Mouse (Mus musculus) limb, embryonic 13.5 days (tissue): Measurements from ENCODE around the gene Exoc8. TPM values are rescaled to one million over a fixed set of nuclear protein-coding genes. Genes with fewer than 3 reads are reported as not detected.

Experiments used
- ATAC-seq: fragments of 200-750 bp; cut with Nextera tagmentation; 2 replicates; pipeline ENCODE4 v1.8.0; 2017; ENCODE audit warnings: low read depth, moderate number of reproducible peaks, moderate TSS enrichment; ENCODE audit not compliant: low FRiP score
- H3K27ac ChIP-seq: fragments of 300-500 bp; sonication (generic); 2 replicates; pipeline ENCODE4 v1.5.1; 2015; ENCODE audit warnings: inconsistent platforms, mild to moderate bottlenecking, moderate library complexity
- H3K27me3 ChIP-seq: fragments of 300-500 bp; sonication (generic); 2 replicates; pipeline ENCODE4 v1.6.1; 2015; ENCODE audit warnings: mild to moderate bottlenecking, inconsistent platforms
- H3K36me3 ChIP-seq: fragments of 300-500 bp; sonication (generic); 2 replicates; pipeline ENCODE4 v1.6.1; 2015; ENCODE audit warnings: inconsistent platforms, mild to moderate bottlenecking, moderate library complexity
- H3K4me1 ChIP-seq: fragments of 300-500 bp; sonication (generic); 2 replicates; pipeline ENCODE4 v1.6.1; 2015; ENCODE audit warnings: inconsistent platforms
- H3K4me2 ChIP-seq: fragments of 300-500 bp; sonication (generic); replicated peaks from 2 replicates; pipeline ENCODE4 v1.6.1; 2015; ENCODE audit warnings: inconsistent platforms, mild to moderate bottlenecking, moderate library complexity
- H3K4me3 ChIP-seq: fragments of 300-500 bp; sonication (generic); 2 replicates; pipeline ENCODE4 v1.5.1; 2015; ENCODE audit warnings: moderate library complexity, mild to moderate bottlenecking, inconsistent platforms
- H3K9ac ChIP-seq: fragments of 300-500 bp; sonication (generic); 2 replicates; pipeline ENCODE4 v1.6.1; 2015; ENCODE audit warnings: mild to moderate bottlenecking, inconsistent platforms
- H3K9me3 ChIP-seq: fragments of 300-500 bp; sonication (generic); 2 replicates; pipeline ENCODE4 v1.6.1; 2016; ENCODE audit warnings: inconsistent platforms
- WGBS: fragments of 180-500 bp; shearing (Covaris S2); methylation state at CpG from one replicate; pipeline ENCODE4 v1.1.7; 2015; 5-methylcytosine and 5-hydroxymethylcytosine counted together
- polyA plus RNA-seq: library from polyadenylated mRNA; unstranded; fragments of >200 nt; fragmentation: Nextera tagmentation; extraction: Ambion mirVana; gene quantifications from 2 replicates; pipeline ENCODE4 v1.2.1, GENCODE M21; 2015

Exoc8 gene
- 8.4 and 8.5 TPM in 2 replicates for polyA plus RNA-seq

DNA sequence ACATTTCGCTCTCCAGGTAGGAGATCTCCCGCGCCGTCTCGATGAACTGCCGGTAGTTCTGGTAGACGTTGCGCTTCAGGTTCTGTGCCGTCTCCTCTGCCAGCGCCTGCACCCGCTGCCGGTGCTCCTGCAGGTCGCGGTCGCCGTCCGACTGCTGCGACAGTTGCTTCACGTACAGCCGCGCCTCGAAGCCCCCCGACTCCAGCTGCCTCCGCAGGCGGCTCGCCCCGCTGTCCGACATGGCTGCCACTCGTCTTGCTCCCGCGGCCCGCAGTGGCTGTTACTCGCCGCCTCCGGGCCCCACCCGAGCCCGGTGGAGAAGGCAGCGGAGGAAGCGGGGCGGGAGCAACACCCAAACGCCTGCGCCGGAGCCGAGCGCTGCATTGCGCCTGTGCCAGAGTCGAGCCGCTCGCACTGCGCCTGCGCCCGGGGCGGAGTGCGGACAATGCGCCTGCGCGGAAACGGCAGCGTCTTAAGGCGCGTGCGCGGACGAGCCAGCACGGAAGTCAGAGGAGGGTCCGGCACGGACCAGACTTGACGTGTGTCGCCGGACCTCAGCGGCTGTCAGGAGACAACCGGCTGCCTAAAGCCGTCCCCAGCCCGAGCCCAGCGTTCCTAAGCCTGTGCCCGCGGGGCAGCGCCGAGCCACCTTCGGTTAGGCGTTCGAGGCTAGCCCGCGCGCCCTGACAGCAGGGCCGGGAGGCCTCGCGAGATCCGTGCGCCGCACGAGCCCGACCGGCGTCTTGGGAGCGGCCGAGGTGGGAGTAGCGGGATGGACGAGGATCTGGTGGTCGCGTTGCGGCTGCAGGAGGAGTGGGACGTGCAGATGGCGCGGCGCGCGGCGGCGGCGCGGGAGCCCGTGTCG, at the start of gene Exoc8, which contains the start of gene Sprtn:
Gene Exoc8 (minus strand): TSS at position 320 of the 865 bp plus-strand sequence.
Gene Sprtn (plus strand): TSS at position 501 of the 865 bp plus-strand sequence.
- H3K4me1 ChIP-seq, result peaks cover 22% of the 10 kb centered on the region
- peak within 1 kb of the TSS; percentile 69 for H3K27ac ChIP-seq
- ATAC-seq, result peak; percentile 86

GRCm38 (mm10) chr8:124944406-124944805, 46.9 kb upstream of the Exoc8 start:
- H3K27me3 ChIP-seq, result no peaks in the 10 kb centered on the region
- 55% methylated on average over 7 of the region's 7 CpGs for WGBS
- no peak for ATAC-seq
- H3K27ac ChIP-seq, result no peak overlapping the region
- no peak overlapping the region for H3K4me2 ChIP-seq
- H3K4me1 ChIP-seq, result peaks cover 30% of the 10 kb centered on the region
- H3K4me3 ChIP-seq, result no peak overlapping the region
- no peak overlapping the region for H3K9ac ChIP-seq
- H3K9me3 ChIP-seq, result no peaks in the 10 kb centered on the region
- H3K36me3 ChIP-seq, result peaks cover 24% of the 10 kb centered on the region

More for the DNA sequence above, at the start of gene Exoc8, which contains the start of gene Sprtn:
- Histone ChIP-seq H3K4me2 (peak within 1 kb of the TSS; percentile 98), H3K36me3 (peaks cover 57% of the 10 kb centered on the region), H3K27me3 (no peaks in the 10 kb centered on the region), H3K4me3 (peak within 1 kb of the TSS; percentile 97), H3K9me3 (no peaks in the 10 kb centered on the region), H3K9ac (peak within 1 kb of the TSS; percentile 92)
- under 1% methylated on average over 113 of the region's 114 CpGs for WGBS

DNA sequence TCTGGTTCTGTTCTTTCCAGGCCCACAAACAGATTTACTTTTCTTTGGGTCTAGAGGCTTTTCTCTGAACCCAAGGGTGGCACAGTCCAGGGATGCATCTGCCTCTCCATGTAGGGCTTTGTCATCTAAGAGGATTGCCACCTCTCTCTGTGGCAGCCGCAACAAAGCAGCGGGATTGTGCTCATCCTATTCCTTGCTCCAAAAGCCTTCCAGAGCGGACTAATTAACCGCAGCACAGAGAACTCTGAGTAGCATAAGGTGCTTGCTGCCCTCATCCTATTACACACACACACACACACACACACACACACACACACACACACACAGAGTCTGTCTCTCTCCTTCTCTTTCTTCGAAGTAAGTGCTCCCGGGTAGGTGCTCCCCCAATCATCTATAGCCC, 46.3 kb upstream of the Exoc8 start:
- Histone ChIP-seq H3K4me3 (no peak overlapping the region), H3K27me3 (no peaks in the 10 kb centered on the region), H3K36me3 (peaks cover 30% of the 10 kb centered on the region), H3K9ac (no peak overlapping the region), H3K4me2 (no peak overlapping the region), H3K4me1 (peaks cover 30% of the 10 kb centered on the region), H3K27ac (no peak overlapping the region), H3K9me3 (no peaks in the 10 kb centered on the region)
- no peak for ATAC-seq
- WGBS, result 91% methylated on average over 6 of the region's 6 CpGs

DNA sequence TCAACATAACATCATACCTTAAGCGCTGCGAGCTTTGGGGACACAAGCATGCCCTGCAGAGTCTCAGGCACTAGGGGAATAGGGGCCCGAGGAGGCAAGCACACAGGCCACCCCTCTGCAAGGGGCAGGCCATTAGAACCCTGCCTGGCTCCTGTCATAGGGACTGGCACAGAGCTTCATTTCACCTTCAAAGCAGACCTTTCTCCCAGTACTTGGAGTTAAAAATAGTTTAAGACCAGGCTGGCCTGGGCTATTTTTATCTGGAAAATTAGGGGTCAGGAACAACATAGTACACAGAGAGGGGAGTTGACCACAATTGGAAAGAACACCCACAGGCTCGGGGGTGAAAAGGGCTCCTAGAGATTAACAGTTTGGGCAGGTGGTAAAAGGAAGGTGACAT, 39.8 kb upstream of the Exoc8 start:
- no peak overlapping the region for H3K27ac ChIP-seq
- H3K9me3 ChIP-seq, result no peaks in the 10 kb centered on the region
- no peak for ATAC-seq
- H3K27me3 ChIP-seq, result no peaks in the 10 kb centered on the region
- H3K4me1 ChIP-seq, result no peaks in the 10 kb centered on the region
- H3K4me2 ChIP-seq, result no peak overlapping the region
- no peak overlapping the region for H3K9ac ChIP-seq
- WGBS, result 90% methylated on average over 4 of the region's 4 CpGs
- no peak overlapping the region for H3K4me3 ChIP-seq
- peaks cover 51% of the 10 kb centered on the region for H3K36me3 ChIP-seq

DNA sequence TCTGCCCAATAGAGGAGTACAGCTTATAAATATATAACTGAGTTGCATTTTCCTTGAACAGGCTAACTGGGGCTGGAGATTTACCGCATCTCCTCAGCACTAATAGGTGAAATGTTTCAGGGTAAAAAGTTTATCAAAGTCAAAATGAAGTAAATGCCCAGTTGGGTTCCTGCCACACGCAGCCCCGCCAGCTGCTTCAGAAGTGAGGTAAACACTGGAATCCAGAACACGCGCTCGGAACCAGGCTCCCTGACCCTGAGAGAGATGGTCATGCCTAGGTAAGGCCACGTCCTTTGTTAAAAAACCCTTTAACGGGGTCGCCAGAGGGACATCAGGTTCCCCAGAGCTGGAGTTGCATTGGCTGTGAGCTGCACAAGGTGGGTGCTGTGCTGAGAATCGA, 39.2 kb upstream of the Exoc8 start:
- Histone ChIP-seq H3K9ac (no peak overlapping the region), H3K27ac (no peak overlapping the region), H3K4me1 (no peaks in the 10 kb centered on the region), H3K27me3 (no peaks in the 10 kb centered on the region), H3K4me2 (no peak overlapping the region), H3K4me3 (no peak overlapping the region), H3K9me3 (no peaks in the 10 kb centered on the region), H3K36me3 (peaks cover 47% of the 10 kb centered on the region)
- no peak for ATAC-seq
- 96% methylated on average over 10 of the region's 10 CpGs for WGBS

- Histone ChIP-seq H3K36me3 (peaks cover 38% of the 10 kb centered on the region), H3K4me2 (no peak overlapping the region), H3K9me3 (peaks cover 5% of the 10 kb centered on the region; the same call in 1 of the 2 replicates), H3K27me3 (no peaks in the 10 kb centered on the region), H3K9ac (no peak overlapping the region), H3K4me1 (peaks cover 6% of the 10 kb centered on the region), H3K4me3 (no peak overlapping the region), H3K27ac (no peak overlapping the region)
- ATAC-seq, result no peak
- WGBS, result 87% methylated on average over 5 of the region's 5 CpGs
Measured at GRCm38 (mm10) chr8:124935116-124935515, 37.6 kb upstream of the Exoc8 start.

- ATAC-seq, result no peak
- peaks cover 5% of the 10 kb centered on the region; the same call in 1 of the 2 replicates for H3K9me3 ChIP-seq
Measured at GRCm38 (mm10) chr8:124932435-124932834, 34.9 kb upstream of the Exoc8 start.

DNA sequence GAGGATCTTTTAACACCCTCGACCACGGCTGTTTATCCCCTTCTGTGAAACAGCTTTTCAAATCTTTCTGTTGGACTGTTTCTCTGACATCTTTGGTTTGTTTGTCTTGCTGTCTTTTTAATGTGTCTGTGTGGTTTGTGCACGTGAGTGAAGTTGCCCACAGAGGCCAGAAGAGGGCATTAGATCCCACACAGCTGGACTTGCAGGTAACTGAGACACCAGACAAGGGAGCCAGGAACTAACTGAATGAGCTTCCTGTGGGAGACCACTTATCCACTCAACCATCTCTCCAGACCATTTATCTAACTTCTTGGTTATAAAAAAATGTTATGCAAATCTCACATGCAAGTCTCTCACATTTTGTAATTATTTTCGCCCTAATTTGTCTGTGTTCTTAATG, 33.1 kb upstream of the Exoc8 start:
- Histone ChIP-seq H3K9ac (no peak overlapping the region), H3K4me1 (peaks cover 26% of the 10 kb centered on the region), H3K4me3 (no peak overlapping the region), H3K9me3 (peaks cover 5% of the 10 kb centered on the region; the same call in 1 of the 2 replicates), H3K27ac (no peak overlapping the region), H3K27me3 (no peaks in the 10 kb centered on the region), H3K4me2 (no peak overlapping the region), H3K36me3 (peaks cover 21% of the 10 kb centered on the region)
- ATAC-seq, result no peak
- WGBS, result 64% methylated on average over 4 of the region's 4 CpGs

More at GRCm38 (mm10) chr8:124932435-124932834, 34.9 kb upstream of the Exoc8 start:
- Histone ChIP-seq H3K27me3 (no peaks in the 10 kb centered on the region), H3K4me3 (no peak overlapping the region), H3K36me3 (peaks cover 19% of the 10 kb centered on the region), H3K27ac (no peak overlapping the region), H3K4me2 (no peak overlapping the region), H3K9ac (no peak overlapping the region), H3K4me1 (peaks cover 20% of the 10 kb centered on the region)
- WGBS, result 84% methylated on average over 3 of the region's 3 CpGs

DNA sequence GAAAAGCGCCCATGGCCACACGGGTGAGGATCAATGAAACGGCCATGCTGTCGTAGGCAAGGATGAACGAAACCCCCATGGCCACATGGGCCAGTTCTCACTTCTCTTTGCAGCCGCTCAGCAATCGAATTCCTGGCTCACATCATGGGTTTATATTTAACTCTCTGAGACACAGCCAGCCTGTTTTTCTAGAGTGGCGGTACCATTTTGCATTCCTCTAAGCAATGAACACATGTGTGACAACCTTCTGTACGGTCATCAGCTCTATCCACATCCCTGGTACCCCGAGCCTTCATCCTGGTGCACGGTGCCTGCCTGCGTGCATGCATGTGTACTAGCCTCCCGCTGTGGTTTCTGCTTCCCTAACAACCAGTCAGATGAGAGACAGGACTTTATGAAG, 32.6 kb upstream of the Exoc8 start:
- WGBS, result 77% methylated on average over 13 of the region's 13 CpGs
- Histone ChIP-seq H3K9me3 (peaks cover 5% of the 10 kb centered on the region; the same call in 1 of the 2 replicates), H3K27ac (peak overlapping the region; percentile 10; the same call in 1 of the 2 replicates), H3K4me2 (no peak overlapping the region), H3K4me3 (no peak overlapping the region), H3K9ac (no peak overlapping the region), H3K36me3 (peaks cover 22% of the 10 kb centered on the region), H3K27me3 (no peaks in the 10 kb centered on the region), H3K4me1 (peaks cover 26% of the 10 kb centered on the region)
- ATAC-seq, result no peak

GRCm38 (mm10) chr8:124929006-124929405, 31.5 kb upstream of the Exoc8 start:
- H3K27me3 ChIP-seq, result no peaks in the 10 kb centered on the region
- no peak overlapping the region for H3K4me2 ChIP-seq
- no peak overlapping the region; the same call in 1 of the 2 replicates for H3K27ac ChIP-seq
- no peak overlapping the region for H3K9ac ChIP-seq
- H3K36me3 ChIP-seq, result peaks cover 25% of the 10 kb centered on the region
- no peak for ATAC-seq
- WGBS, result 75% methylated on average over 11 of the region's 11 CpGs
- peaks cover 26% of the 10 kb centered on the region for H3K4me1 ChIP-seq
- no peak overlapping the region for H3K4me3 ChIP-seq
- H3K9me3 ChIP-seq, result peaks cover 5% of the 10 kb centered on the region; the same call in 1 of the 2 replicates

DNA sequence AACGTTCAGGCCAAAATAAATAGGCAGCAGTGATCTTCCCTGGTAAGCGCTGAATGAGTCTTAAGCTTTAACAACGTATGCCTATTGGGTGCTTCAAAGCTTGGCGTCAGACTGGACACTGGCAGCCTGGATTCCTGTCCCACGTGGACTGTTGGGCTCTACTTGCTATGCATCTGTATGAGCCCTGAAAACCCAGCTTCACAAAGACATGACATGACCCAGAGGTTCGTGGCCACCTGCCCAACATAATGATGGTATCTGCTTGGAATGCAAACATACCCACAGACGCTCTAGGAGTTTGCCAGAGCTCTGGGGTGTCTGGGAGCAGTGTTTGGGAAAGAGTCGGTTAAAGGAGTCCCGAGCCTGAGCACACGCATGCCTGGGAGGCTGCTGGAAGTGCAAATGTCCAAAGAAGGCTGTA, 28.9 kb upstream of the Exoc8 start:
- H3K27ac ChIP-seq, result peak overlapping the region; percentile 10; the same call in 1 of the 2 replicates
- H3K4me2 ChIP-seq, result no peak overlapping the region
- H3K4me3 ChIP-seq, result no peak overlapping the region
- H3K9ac ChIP-seq, result no peak overlapping the region
- no peak for ATAC-seq
- H3K4me1 ChIP-seq, result peaks cover 37% of the 10 kb centered on the region
- WGBS, result 82% methylated on average over 10 of the region's 10 CpGs
- H3K27me3 ChIP-seq, result no peaks in the 10 kb centered on the region
- H3K36me3 ChIP-seq, result peaks cover 24% of the 10 kb centered on the region
- H3K9me3 ChIP-seq, result peaks cover 3% of the 10 kb centered on the region; the same call in 1 of the 2 replicates

- Histone ChIP-seq H3K4me3 (no peak overlapping the region), H3K4me1 (peaks cover 38% of the 10 kb centered on the region), H3K27me3 (no peaks in the 10 kb centered on the region), H3K36me3 (peaks cover 24% of the 10 kb centered on the region), H3K9me3 (no peaks in the 10 kb centered on the region), H3K9ac (no peak overlapping the region), H3K4me2 (no peak overlapping the region), H3K27ac (no peak overlapping the region)
- ATAC-seq, result no peak
- WGBS, result 72% methylated on average over 14 of the region's 14 CpGs
Measured at GRCm38 (mm10) chr8:124925544-124926266, 28.2 kb upstream of the Exoc8 start.
